Mouse (Mus musculus): ENCODE data around the gene Coq10b.

Coq10b gene

DNA sequence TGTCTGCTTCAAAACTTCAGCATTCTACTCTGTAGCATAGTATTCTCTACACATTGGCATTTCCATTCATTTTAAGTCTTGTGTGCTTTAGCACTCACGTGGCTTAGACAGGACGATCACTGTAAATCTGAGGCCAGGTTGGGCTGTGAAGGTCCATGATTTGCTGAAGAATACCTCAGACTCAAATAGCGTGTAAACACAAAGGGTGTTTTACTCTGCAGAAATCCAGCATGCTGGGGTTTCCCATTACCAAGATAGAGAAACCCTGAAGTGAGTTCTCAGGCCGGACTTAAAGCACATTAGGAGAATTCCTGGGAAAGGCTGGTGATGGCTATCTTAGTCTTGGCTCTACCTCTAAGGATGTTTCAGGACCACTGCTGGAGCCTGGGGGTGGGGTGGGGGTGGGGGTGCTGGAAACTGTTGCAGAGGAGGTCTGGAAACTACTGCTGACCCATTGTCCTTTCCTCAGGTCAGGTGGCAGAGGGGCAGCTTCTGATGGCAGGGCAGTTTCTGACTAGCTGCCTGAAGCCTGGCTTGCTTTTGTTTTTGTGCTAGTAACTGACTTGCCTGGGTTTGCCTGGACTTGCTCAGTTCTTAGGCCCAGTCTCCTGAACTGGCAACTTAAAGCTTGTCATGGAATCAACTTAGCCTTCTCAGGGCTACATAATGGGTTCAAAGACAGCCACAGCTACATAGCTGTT is 56.6 kb downstream of the Coq10b start:
- DNase-seq: no peak

Measured in liver (tissue).